Mouse (Mus musculus): ENCODE results near the gene Sh3bgrl3.

Gene Sh3bgrl3

GRCm38 (mm10) chr4:134128983-134129362 is 384 bp upstream of the Sh3bgrl3 start:
- no peak for DNase-seq (ENCODE audit: low spot score in 2 of 2)

- DNase-seq (ENCODE audit: low spot score in 2 of 2), result no peak
These were observed 796 bp downstream of the Sh3bgrl3 start for GRCm38 (mm10) chr4:134127793-134128192.

GRCm38 (mm10) chr4:134127121-134127455 is 1.5 kb downstream of the Sh3bgrl3 start:
- no peak for DNase-seq (ENCODE audit: low spot score in 2 of 2)

GRCm38 (mm10) chr4:134126300-134127120 is 2.1 kb downstream of the Sh3bgrl3 start:
- no peak for DNase-seq (ENCODE audit: low spot score in 2 of 2)

- no peak for DNase-seq (ENCODE audit: low spot score in 2 of 2)
These were observed 3.1 kb downstream of the Sh3bgrl3 start for GRCm38 (mm10) chr4:134125383-134126060.

GRCm38 (mm10) chr4:134123680-134124551 is 4.7 kb downstream of the Sh3bgrl3 start:
- DNase-seq (ENCODE audit: low spot score in 2 of 2), result peak in 1 of 2 experiments; percentile 59

- no peak for DNase-seq (ENCODE audit: low spot score in 2 of 2)
These were observed 5.4 kb downstream of the Sh3bgrl3 start for GRCm38 (mm10) chr4:134123147-134123546.

GRCm38 (mm10) chr4:134122281-134122680 is 6.3 kb downstream of the Sh3bgrl3 start:
- DNase-seq (ENCODE audit: low spot score in 2 of 2), result no peak

GRCm38 (mm10) chr4:134121571-134121970 is 7.0 kb downstream of the Sh3bgrl3 start:
- no peak for DNase-seq (ENCODE audit: low spot score in 2 of 2)

GRCm38 (mm10) chr4:134120916-134121315 is 7.7 kb downstream of the Sh3bgrl3 start:
- no peak for DNase-seq (ENCODE audit: low spot score in 2 of 2)

GRCm38 (mm10) chr4:134120192-134120805 is 8.3 kb downstream of the Sh3bgrl3 start:
- no peak for DNase-seq (ENCODE audit: low spot score in 2 of 2)

GRCm38 (mm10) chr4:134119644-134120043 is 8.9 kb downstream of the Sh3bgrl3 start:
- DNase-seq (ENCODE audit: low spot score in 2 of 2), result no peak

GRCm38 (mm10) chr4:134119042-134119441 is 9.5 kb downstream of the Sh3bgrl3 start:
- DNase-seq (ENCODE audit: low spot score in 2 of 2), result no peak

GRCm38 (mm10) chr4:134118126-134118800 is 10.3 kb downstream of the Sh3bgrl3 start:
- DNase-seq (ENCODE audit: low spot score in 2 of 2), result no peak

- no peak for DNase-seq (ENCODE audit: low spot score in 2 of 2)
These were observed 11.6 kb downstream of the Sh3bgrl3 start for GRCm38 (mm10) chr4:134117012-134117411.

- DNase-seq (ENCODE audit: low spot score in 2 of 2), result no peak
These were observed 12.1 kb downstream of the Sh3bgrl3 start for GRCm38 (mm10) chr4:134116501-134116900.

GRCm38 (mm10) chr4:134115215-134116144 is 13.1 kb downstream of the Sh3bgrl3 start:
- no peak for DNase-seq (ENCODE audit: low spot score in 2 of 2)

GRCm38 (mm10) chr4:134114038-134114437 is 14.6 kb downstream of the Sh3bgrl3 start:
- no peak for DNase-seq (ENCODE audit: low spot score in 2 of 2)

GRCm38 (mm10) chr4:134113356-134113994 is 15.1 kb downstream of the Sh3bgrl3 start:
- DNase-seq (ENCODE audit: low spot score in 2 of 2), result no peak

- DNase-seq (ENCODE audit: low spot score in 2 of 2), result no peak
These were observed 16.2 kb downstream of the Sh3bgrl3 start for GRCm38 (mm10) chr4:134112403-134112802.

All from spleen, postnatal 14 days (tissue).